10 mouse cellular contexts compared by ENCODE assay signal in genomic region chr13:52476222-52476621, GRCm38 (mm10). TPM values are rescaled to one million over a fixed set of nuclear protein-coding genes. Genes with fewer than 3 reads are reported as not detected.
DNase-seq lines count a peak whose midpoint lies in the region; ATAC-seq and TF ChIP-seq lines count a peak whose summit lies in the region.
"Had no signal": no experiment of that assay in that cellular context is flagged by ENCODE, and none has a peak within 500 bp of the region (broad histone marks: within the 10 kb centered on the region; RNA-seq: fewer than 3 reads in every experiment).

No protein-coding gene starts in this region.

- ATAC-seq in heart, postnatal 0 days (ENCODE audit: insufficient read depth, low read depth) = no peak
- no peak for ATAC-seq in midbrain, postnatal 0 days (ENCODE audit: low FRiP score)
- no peak for ATAC-seq in midbrain, embryonic 16.5 days

- no peak overlapping the region for H3K4me3 ChIP-seq in heart, postnatal 0 days (ENCODE audit: low read depth, low read length)
- H3K4me3 ChIP-seq in heart, embryonic 10.5 days = no peak overlapping the region
- H3K4me3 ChIP-seq in midbrain, postnatal 0 days (ENCODE audit: low read depth, low read length) = no peak overlapping the region
- H3K4me3 ChIP-seq in midbrain, embryonic 16.5 days (ENCODE audit: low read depth, low read length) = no peak overlapping the region
- H3K4me3 ChIP-seq in cortical plate, adult 2 months (ENCODE audit: insufficient read depth, low read length) = no peak overlapping the region
- H3K4me3 ChIP-seq: hindbrain, embryonic 15.5 days had no signal

- no peak overlapping the region for H3K9ac ChIP-seq in heart, postnatal 0 days (replicated peaks; ENCODE audit: low read depth, low read length)
- no peak overlapping the region for H3K9ac ChIP-seq in midbrain, postnatal 0 days (replicated peaks; ENCODE audit: low read length, poor library complexity, severe bottlenecking)
- no peak overlapping the region for H3K9ac ChIP-seq in midbrain, embryonic 16.5 days (ENCODE audit: low read depth, low read length)
- H3K9ac ChIP-seq: hindbrain, embryonic 15.5 days had no signal

- no peaks in the 10 kb centered on the region for H3K4me1 ChIP-seq in heart, postnatal 0 days (ENCODE audit: control insufficient read depth, insufficient read depth)
- H3K4me1 ChIP-seq in heart, embryonic 10.5 days = no peaks in the 10 kb centered on the region
- H3K4me1 ChIP-seq in midbrain, postnatal 0 days (ENCODE audit: insufficient read depth, low read length) = no peaks in the 10 kb centered on the region
- 0 out of 2 replicates have a peak, but pooled peaks cover 4% of the 10 kb centered on the region for H3K4me1 ChIP-seq in midbrain, embryonic 16.5 days (ENCODE audit: control insufficient read depth, insufficient read depth, low read length)
- H3K4me1 ChIP-seq in cortical plate, adult 2 months (ENCODE audit: control insufficient read depth, insufficient read depth, low read length) = peaks cover 2% of the 10 kb centered on the region; the same call in 1 of the 2 replicates
- H3K4me1 ChIP-seq: hindbrain, embryonic 15.5 days had no signal

- no peak for TF ChIP-seq EP300 in heart, postnatal 0 days (IDR thresholded peaks at IDR 0.05; ENCODE audit: low read depth)

- no peaks in the 10 kb centered on the region for H3K9me3 ChIP-seq in heart, postnatal 0 days (replicated peaks; ENCODE audit: control insufficient read depth, low read length)
- no peaks in the 10 kb centered on the region for H3K9me3 ChIP-seq in heart, embryonic 10.5 days
- no peaks in the 10 kb centered on the region for H3K9me3 ChIP-seq in midbrain, postnatal 0 days (ENCODE audit: low read length)
- H3K9me3 ChIP-seq in midbrain, embryonic 16.5 days (replicated peaks; ENCODE audit: control insufficient read depth, low read length, poor library complexity, severe bottlenecking) = no peaks in the 10 kb centered on the region
- H3K9me3 ChIP-seq: hindbrain, embryonic 15.5 days had no signal

- H3K4me2 ChIP-seq in heart, postnatal 0 days (ENCODE audit: low read depth, low read length) = no peak overlapping the region
- no peak overlapping the region for H3K4me2 ChIP-seq in midbrain, postnatal 0 days (ENCODE audit: low read depth, low read length, poor library complexity, severe bottlenecking)
- H3K4me2 ChIP-seq in midbrain, embryonic 16.5 days (ENCODE audit: low read length) = no peak overlapping the region
- H3K4me2 ChIP-seq: hindbrain, embryonic 15.5 days had no signal

- DNase-seq in heart, postnatal 0 days (ENCODE audit: low spot score) = no peak
- no peak for DNase-seq in heart, embryonic 10.5 days (ENCODE audit: low spot score)
- no peak for DNase-seq in midbrain, postnatal 0 days (ENCODE audit: low spot score)
- peak; percentile 9 for DNase-seq in testis, postnatal 14 days (ENCODE audit: low spot score)
- DNase-seq in spleen, postnatal 14 days (ENCODE audit: low spot score in 2 of 2) = no peak
- no peak for DNase-seq in layer of hippocampus, postnatal 25 days (ENCODE audit: extremely low spot score in 1 of 2, low spot score in 1 of 2)
- DNase-seq: cerebellum, adult 9-10 months had no signal

- no peak overlapping the region for H3K27ac ChIP-seq in heart, postnatal 0 days (ENCODE audit: low read depth)
- H3K27ac ChIP-seq in heart, embryonic 10.5 days = no peak overlapping the region
- no peak overlapping the region for H3K27ac ChIP-seq in midbrain, postnatal 0 days (ENCODE audit: low read depth, low read length)
- H3K27ac ChIP-seq in midbrain, embryonic 16.5 days (ENCODE audit: low read length) = no peak overlapping the region
- H3K27ac ChIP-seq in cortical plate, adult 2 months (ENCODE audit: insufficient read depth, low read length) = no peak overlapping the region
- H3K27ac ChIP-seq: hindbrain, embryonic 15.5 days had no signal

- H3K27me3 ChIP-seq in heart, postnatal 0 days (ENCODE audit: control insufficient read depth, insufficient read depth, low read length) = no peaks in the 10 kb centered on the region
- no peaks in the 10 kb centered on the region for H3K27me3 ChIP-seq in heart, embryonic 10.5 days (ENCODE audit: insufficient read depth, poor library complexity, severe bottlenecking)
- H3K27me3 ChIP-seq in midbrain, postnatal 0 days (ENCODE audit: insufficient read depth, low read length) = no peaks in the 10 kb centered on the region
- no peaks in the 10 kb centered on the region for H3K27me3 ChIP-seq in midbrain, embryonic 16.5 days (ENCODE audit: control insufficient read depth, insufficient read depth, low read depth, low read length)
- H3K27me3 ChIP-seq: hindbrain, embryonic 15.5 days had no signal

- TF ChIP-seq POLR2A in cortical plate, adult 2 months (IDR thresholded peaks at IDR 0.05; ENCODE audit: extremely low read depth, insufficient read depth, low read length) = no peak

- no peaks in the 10 kb centered on the region for H3K36me3 ChIP-seq in heart, postnatal 0 days (replicated peaks; ENCODE audit: control insufficient read depth, insufficient read depth, low read length)
- H3K36me3 ChIP-seq in heart, embryonic 10.5 days = no peaks in the 10 kb centered on the region
- H3K36me3 ChIP-seq in midbrain, postnatal 0 days (ENCODE audit: insufficient read depth, low read length) = no peaks in the 10 kb centered on the region
- H3K36me3 ChIP-seq in midbrain, embryonic 16.5 days (ENCODE audit: control insufficient read depth, insufficient read depth, low read length) = no peaks in the 10 kb centered on the region
- H3K36me3 ChIP-seq: hindbrain, embryonic 15.5 days had no signal

- TF ChIP-seq CTCF in heart, postnatal 0 days (IDR thresholded peaks at IDR 0.05; ENCODE audit: low read depth) = peak; percentile 19
- TF ChIP-seq CTCF in midbrain, postnatal 0 days (IDR thresholded peaks at IDR 0.05) = peak; percentile 49
- peak; percentile 34 for TF ChIP-seq CTCF in cortical plate, adult 2 months (IDR thresholded peaks at IDR 0.05; ENCODE audit: extremely low read depth, insufficient read depth, low read length)

- 56% methylated on average over 3 of the region's 3 CpGs for WGBS in heart, postnatal 0 days
- 54% methylated on average over 3 of the region's 3 CpGs for WGBS in heart, embryonic 10.5 days
- 58% methylated on average over 3 of the region's 3 CpGs for WGBS in midbrain, postnatal 0 days
- WGBS in midbrain, embryonic 16.5 days = 71% methylated on average over 3 of the region's 3 CpGs

RNA-seq across cellular contexts. Expression of gene Diras2, which starts 54.9 kb away (rescaled TPM):
- total RNA-seq in heart, postnatal 0 days (2014; rRNA removed; ENCODE audit: low replicate concordance) = 0.73 TPM in 2 replicates
- 0.21 and 0.22 TPM in 2 replicates for polyA plus RNA-seq in heart, postnatal 0 days (2015; fragmentation: Nextera tagmentation; extraction: Ambion mirVana)
- 1.0 and 1.1 TPM in 2 replicates for polyA plus RNA-seq in heart, embryonic 10.5 days (2016; fragmentation: Nextera tagmentation; extraction: Ambion mirVana)
- total RNA-seq in midbrain, postnatal 0 days (2014; rRNA removed) = 57.1 and 68.2 TPM in 2 replicates
- polyA plus RNA-seq in midbrain, postnatal 0 days (2015; fragmentation: Nextera tagmentation; extraction: Ambion mirVana) = 6.8 and 7.0 TPM in 2 replicates
- 6.6 and 7.6 TPM in 2 replicates for polyA plus RNA-seq in midbrain, embryonic 16.5 days (2015; fragmentation: Nextera tagmentation; extraction: Ambion mirVana)
- polyA plus RNA-seq in cortical plate, adult 2 months (2012; rRNA removed) = 183 and 184 TPM in 2 replicates
- total RNA-seq in layer of hippocampus, postnatal 25 days (2021) = 100 to 1,000 TPM; 155 to 160 TPM

Comparison
In these comparisons a context has a peak if more than half of its experiments do, and no peak if none do; other contexts are left out.
1. RNA of gene Diras2, which starts 54.9 kb away (polyA plus RNA-seq): 183 to 184 TPM in cortical plate, adult 2 months; 6.6 to 7.6 TPM in midbrain, embryonic 16.5 days, 6.8 to 7.0 TPM in midbrain, postnatal 0 days, 1.0 to 1.1 TPM in heart, embryonic 10.5 days and 0.21 to 0.22 TPM in heart, postnatal 0 days; every median in the first group is over 10 times any median in the second.
2. Peak in every context shown above with its lines, with median percentiles within 50 percentile points of each other: CTCF ChIP-seq.